Mouse (Mus musculus) erythroblast, adult 5-6 weeks (primary cell): ENCODE results near the gene Rab27a. TPM values are rescaled to one million over a fixed set of nuclear protein-coding genes. Genes with fewer than 3 reads are reported as not detected.

ENCODE experiments used
- ATAC-seq: replicated peaks from 2 replicates; pipeline ENCODE4 v1.8.0; 2016; ENCODE audit warnings: moderate number of reproducible peaks, mild to moderate bottlenecking, moderate TSS enrichment, inconsistent platforms; ENCODE audit not compliant: poor library complexity, low FRiP score, severe bottlenecking
- total RNA-seq, 2 experiments: library from RNA; stranded (forward) in 1 of 2; stranded (reverse) in 1 of 2; fragments of 150-400 nt in 1 of 2; fragments of 200-764, 138-1000 nt in 1 of 2; gene quantifications; 2 replicates each; pipeline versions ENCODE4 v1.2.3 to v1.2.4; 2015 to 2017; ENCODE audit warnings: low replicate concordance in 2 of 2

The Rab27a gene
- total RNA-seq, 2 experiments from 2014 or later, result 21.7 to 27.3 TPM

GRCm38 (mm10) chr9:73129875-73130274 lies 85.2 kb downstream of the Rab27a start:
- no peak for ATAC-seq

DNA sequence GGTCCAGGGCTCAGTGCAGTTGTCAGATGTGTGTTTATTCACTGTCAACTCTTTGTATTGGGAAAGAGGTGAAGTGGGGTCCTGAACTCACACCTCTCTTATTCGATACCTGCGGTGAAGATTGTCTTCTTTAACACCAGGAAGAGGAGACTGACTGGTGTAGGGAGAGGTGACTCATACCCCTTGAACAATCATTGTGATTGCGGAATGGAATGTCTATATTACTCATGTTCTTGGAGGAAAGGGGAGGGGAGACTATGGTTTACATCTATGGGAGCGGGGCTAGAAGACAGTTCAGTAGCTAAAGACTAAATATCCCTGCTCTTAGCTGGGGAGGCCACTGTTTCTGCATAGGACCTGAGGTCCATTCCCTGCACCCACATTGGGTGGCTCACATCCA lies 85.9 kb downstream of the Rab27a start:
- no peak for ATAC-seq

DNA sequence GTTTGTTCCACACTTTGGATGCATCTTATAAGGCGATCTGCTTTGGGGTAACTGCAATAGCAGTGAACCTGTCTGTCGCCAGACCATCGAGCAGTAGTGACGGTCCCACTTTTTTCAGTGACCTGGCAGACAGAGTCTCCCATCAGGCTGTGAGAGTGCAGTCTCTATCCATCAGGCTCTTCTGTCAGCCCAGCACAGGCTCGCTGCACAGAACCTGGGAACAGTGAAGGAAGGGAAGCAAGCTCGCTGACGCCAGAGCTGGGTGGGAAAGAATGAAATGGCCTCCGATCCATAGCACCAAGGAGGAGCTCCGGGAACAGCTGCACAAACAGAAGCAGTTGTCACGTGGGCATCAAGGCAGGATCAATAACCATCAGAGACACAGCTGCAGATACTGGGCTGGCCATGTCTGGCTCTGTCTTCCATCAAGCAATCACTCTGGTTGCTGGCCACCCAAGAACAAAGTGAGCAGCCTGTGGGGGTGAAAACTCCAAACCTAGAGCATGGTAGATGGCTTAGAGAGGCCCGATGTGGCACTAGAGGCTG lies 92.8 kb downstream of the Rab27a start:
- ATAC-seq, result no peak

Other genes with a start within 250 kb of the Rab27a start
- gene Prtg, start 238.0 kb upstream of the Rab27a start, total RNA-seq (2015; ENCODE audit: low replicate concordance), result not detected in 2 replicates
- gene Prtg, start 238.0 kb upstream of the Rab27a start, total RNA-seq (2017; ENCODE audit: low replicate concordance), result not detected in 2 replicates
- gene Pygo1, start 119.2 kb upstream of the Rab27a start, total RNA-seq (2015; ENCODE audit: low replicate concordance), result not detected in 2 replicates
- not detected in 2 replicates for gene Pygo1, start 119.2 kb upstream of the Rab27a start, total RNA-seq (2017; ENCODE audit: low replicate concordance)
- gene Dyx1c1, start 86.1 kb upstream of the Rab27a start, total RNA-seq (2015; ENCODE audit: low replicate concordance), result not detected in 2 replicates
- not detected in 2 replicates for gene Dyx1c1, start 86.1 kb upstream of the Rab27a start, total RNA-seq (2017; ENCODE audit: low replicate concordance)
- gene Gm44503, start 86.0 kb upstream of the Rab27a start, total RNA-seq (2015; ENCODE audit: low replicate concordance), result not detected in 2 replicates
- gene Gm44503, start 86.0 kb upstream of the Rab27a start, total RNA-seq (2017; ENCODE audit: low replicate concordance), result not detected in 2 replicates
- gene Ccpg1os, start 59.5 kb upstream of the Rab27a start, total RNA-seq (2015; ENCODE audit: low replicate concordance), result 2.5 and 4.6 TPM in 2 replicates
- gene Ccpg1os, start 59.5 kb upstream of the Rab27a start, total RNA-seq (2017; ENCODE audit: low replicate concordance), result 0.94 and 6.7 TPM in 2 replicates
- 42.7 and 47.0 TPM in 2 replicates for gene Ccpg1, start 59.4 kb upstream of the Rab27a start, total RNA-seq (2015; ENCODE audit: low replicate concordance)
- gene Ccpg1, start 59.4 kb upstream of the Rab27a start, total RNA-seq (2017; ENCODE audit: low replicate concordance), result 88.7 and 93.5 TPM in 2 replicates
- 4.0 and 4.6 TPM in 2 replicates for gene Pigb, start 4.5 kb upstream of the Rab27a start, total RNA-seq (2015; ENCODE audit: low replicate concordance)
- gene Pigb, start 4.5 kb upstream of the Rab27a start, total RNA-seq (2017; ENCODE audit: low replicate concordance), result 3.1 and 4.0 TPM in 2 replicates
- not detected in 2 replicates for gene Khdc3, start 57.0 kb downstream of the Rab27a start, total RNA-seq (2015; ENCODE audit: low replicate concordance)
- not detected in 2 replicates for gene Khdc3, start 57.0 kb downstream of the Rab27a start, total RNA-seq (2017; ENCODE audit: low replicate concordance)
- gene Gm20509, start 57.6 kb downstream of the Rab27a start, total RNA-seq (2015; ENCODE audit: low replicate concordance), result not detected in 2 replicates
- not detected in 2 replicates for gene Gm20509, start 57.6 kb downstream of the Rab27a start, total RNA-seq (2017; ENCODE audit: low replicate concordance)
- gene Rsl24d1, start 68.6 kb downstream of the Rab27a start, total RNA-seq (2015; ENCODE audit: low replicate concordance), result 18.3 and 26.1 TPM in 2 replicates
- gene Rsl24d1, start 68.6 kb downstream of the Rab27a start, total RNA-seq (2017; ENCODE audit: low replicate concordance), result 13.4 and 34.7 TPM in 2 replicates